Mouse (Mus musculus): ENCODE measurements around the gene Sort1. TPM values are rescaled to one million over a fixed set of nuclear protein-coding genes. Genes with fewer than 3 reads are reported as not detected.

Sort1 gene
- polyA plus RNA-seq, 1 experiment from 2014 or later = 4.6 TPM

- H3K36me3 ChIP-seq (ENCODE audit: control insufficient read depth, insufficient read depth) = no peaks in the 10 kb centered on the region
- H3K4me1 ChIP-seq (replicated peaks; ENCODE audit: control insufficient read depth, insufficient read depth, low read length) = peaks cover 7% of the 10 kb centered on the region; the same call in 1 of the 2 replicates
- no peak for ATAC-seq
- no peak overlapping the region for H3K4me3 ChIP-seq (ENCODE audit: low read depth, low read length)
- WGBS = 41% methylated on average over 14 of the region's 14 CpGs
- H3K9ac ChIP-seq (ENCODE audit: low read depth, low read length) = no peak overlapping the region
- H3K4me2 ChIP-seq (replicated peaks; ENCODE audit: low read depth) = 0 out of 2 replicates have a peak overlapping the region, but pooled peaks have one; percentile 21
- 0 out of 2 replicates have a peak overlapping the region, but pooled peaks have one; percentile 1 for H3K27ac ChIP-seq (ENCODE audit: low read depth, low read length)
- TF ChIP-seq CTCF (IDR thresholded peaks at IDR 0.05; ENCODE audit: low read depth) = no peak
- no peaks in the 10 kb centered on the region for H3K27me3 ChIP-seq (replicated peaks; ENCODE audit: control insufficient read depth, insufficient read depth, low read length)
- no peaks in the 10 kb centered on the region for H3K9me3 ChIP-seq (ENCODE audit: control insufficient read depth)
These were observed 3.0 kb downstream of the Sort1 start for GRCm38 (mm10) chr3:108286671-108287439.

GRCm38 (mm10) chr3:108287811-108288805 is 4.2 kb downstream of the Sort1 start:
- ATAC-seq = peak; percentile 32; the same call in 1 of the 2 replicates
- WGBS = 41% methylated on average over 17 of the region's 17 CpGs
- no peaks in the 10 kb centered on the region for H3K9me3 ChIP-seq (ENCODE audit: control insufficient read depth)
- H3K27ac ChIP-seq (ENCODE audit: low read depth, low read length) = peak overlapping the region; percentile 1; the same call in 1 of the 2 replicates
- H3K4me3 ChIP-seq (ENCODE audit: low read depth, low read length) = no peak overlapping the region
- H3K27me3 ChIP-seq (replicated peaks; ENCODE audit: control insufficient read depth, insufficient read depth, low read length) = no peaks in the 10 kb centered on the region
- no peaks in the 10 kb centered on the region for H3K36me3 ChIP-seq (ENCODE audit: control insufficient read depth, insufficient read depth)
- H3K4me1 ChIP-seq (replicated peaks; ENCODE audit: control insufficient read depth, insufficient read depth, low read length) = peaks cover 7% of the 10 kb centered on the region; the same call in 1 of the 2 replicates
- TF ChIP-seq CTCF (IDR thresholded peaks at IDR 0.05; ENCODE audit: low read depth) = no peak
- 0 out of 2 replicates have a peak overlapping the region, but pooled peaks have one; percentile 21 for H3K4me2 ChIP-seq (replicated peaks; ENCODE audit: low read depth)
- H3K9ac ChIP-seq (ENCODE audit: low read depth, low read length) = no peak overlapping the region

- Histone ChIP-seq H3K27ac (ENCODE audit: low read depth, low read length) (no peak overlapping the region), H3K4me1 (replicated peaks; ENCODE audit: control insufficient read depth, insufficient read depth, low read length) (peaks cover 7% of the 10 kb centered on the region; the same call in 1 of the 2 replicates)
- WGBS = 64% methylated on average over 13 of the region's 13 CpGs
These were observed 5.6 kb downstream of the Sort1 start for GRCm38 (mm10) chr3:108289311-108290130.

GRCm38 (mm10) chr3:108291036-108291799 is 7.3 kb downstream of the Sort1 start:
- TF ChIP-seq CTCF (IDR thresholded peaks at IDR 0.05; ENCODE audit: low read depth) = no peak
- Histone ChIP-seq H3K9me3 (ENCODE audit: control insufficient read depth) (no peaks in the 10 kb centered on the region), H3K36me3 (ENCODE audit: control insufficient read depth, insufficient read depth) (no peaks in the 10 kb centered on the region), H3K27me3 (replicated peaks; ENCODE audit: control insufficient read depth, insufficient read depth, low read length) (no peaks in the 10 kb centered on the region), H3K4me1 (replicated peaks; ENCODE audit: control insufficient read depth, insufficient read depth, low read length) (peaks cover 10% of the 10 kb centered on the region), H3K9ac (ENCODE audit: low read depth, low read length) (no peak overlapping the region), H3K27ac (ENCODE audit: low read depth, low read length) (no peak overlapping the region), H3K4me2 (replicated peaks; ENCODE audit: low read depth) (peak overlapping the region; percentile 46; the same call in 1 of the 2 replicates), H3K4me3 (ENCODE audit: low read depth, low read length) (0 out of 2 replicates have a peak overlapping the region, but pooled peaks have one; percentile 7)
- ATAC-seq = 0 out of 2 replicates have a peak, but pooled peaks have one; percentile 31
- 68% methylated on average over 17 of the region's 17 CpGs for WGBS

More at GRCm38 (mm10) chr3:108289311-108290130, 5.6 kb downstream of the Sort1 start:
- Histone ChIP-seq H3K36me3 (ENCODE audit: control insufficient read depth, insufficient read depth) (no peaks in the 10 kb centered on the region), H3K9me3 (ENCODE audit: control insufficient read depth) (no peaks in the 10 kb centered on the region), H3K4me2 (replicated peaks; ENCODE audit: low read depth) (no peak overlapping the region), H3K9ac (ENCODE audit: low read depth, low read length) (no peak overlapping the region), H3K4me3 (ENCODE audit: low read depth, low read length) (no peak overlapping the region), H3K27me3 (replicated peaks; ENCODE audit: control insufficient read depth, insufficient read depth, low read length) (no peaks in the 10 kb centered on the region)
- no peak for ATAC-seq
- TF ChIP-seq CTCF (IDR thresholded peaks at IDR 0.05; ENCODE audit: low read depth) = no peak

GRCm38 (mm10) chr3:108294398-108294797 is 10.5 kb downstream of the Sort1 start:
- no peak overlapping the region for H3K4me2 ChIP-seq (replicated peaks; ENCODE audit: low read depth)
- H3K36me3 ChIP-seq (ENCODE audit: control insufficient read depth, insufficient read depth) = no peaks in the 10 kb centered on the region
- H3K27me3 ChIP-seq (replicated peaks; ENCODE audit: control insufficient read depth, insufficient read depth, low read length) = no peaks in the 10 kb centered on the region
- 0 out of 2 replicates have a peak, but pooled peaks have one; percentile 46 for ATAC-seq
- 30% methylated on average over 2 of the region's 2 CpGs for WGBS
- no peak for TF ChIP-seq CTCF (IDR thresholded peaks at IDR 0.05; ENCODE audit: low read depth)
- H3K27ac ChIP-seq (ENCODE audit: low read depth, low read length) = no peak overlapping the region
- no peak overlapping the region for H3K9ac ChIP-seq (ENCODE audit: low read depth, low read length)
- H3K4me1 ChIP-seq (replicated peaks; ENCODE audit: control insufficient read depth, insufficient read depth, low read length) = peaks cover 7% of the 10 kb centered on the region; the same call in 1 of the 2 replicates
- H3K9me3 ChIP-seq (ENCODE audit: control insufficient read depth) = no peaks in the 10 kb centered on the region
- no peak overlapping the region for H3K4me3 ChIP-seq (ENCODE audit: low read depth, low read length)

Measured in intestine, postnatal 0 days (tissue).